Mouse (Mus musculus): ENCODE results near the gene Jmjd8.
"Not testable (repeated sequence)": the region's sequence is repeated elsewhere in the genome, so short reads cannot be mapped to it uniquely, and the experiment has no call there.

The Jmjd8 gene

DNA sequence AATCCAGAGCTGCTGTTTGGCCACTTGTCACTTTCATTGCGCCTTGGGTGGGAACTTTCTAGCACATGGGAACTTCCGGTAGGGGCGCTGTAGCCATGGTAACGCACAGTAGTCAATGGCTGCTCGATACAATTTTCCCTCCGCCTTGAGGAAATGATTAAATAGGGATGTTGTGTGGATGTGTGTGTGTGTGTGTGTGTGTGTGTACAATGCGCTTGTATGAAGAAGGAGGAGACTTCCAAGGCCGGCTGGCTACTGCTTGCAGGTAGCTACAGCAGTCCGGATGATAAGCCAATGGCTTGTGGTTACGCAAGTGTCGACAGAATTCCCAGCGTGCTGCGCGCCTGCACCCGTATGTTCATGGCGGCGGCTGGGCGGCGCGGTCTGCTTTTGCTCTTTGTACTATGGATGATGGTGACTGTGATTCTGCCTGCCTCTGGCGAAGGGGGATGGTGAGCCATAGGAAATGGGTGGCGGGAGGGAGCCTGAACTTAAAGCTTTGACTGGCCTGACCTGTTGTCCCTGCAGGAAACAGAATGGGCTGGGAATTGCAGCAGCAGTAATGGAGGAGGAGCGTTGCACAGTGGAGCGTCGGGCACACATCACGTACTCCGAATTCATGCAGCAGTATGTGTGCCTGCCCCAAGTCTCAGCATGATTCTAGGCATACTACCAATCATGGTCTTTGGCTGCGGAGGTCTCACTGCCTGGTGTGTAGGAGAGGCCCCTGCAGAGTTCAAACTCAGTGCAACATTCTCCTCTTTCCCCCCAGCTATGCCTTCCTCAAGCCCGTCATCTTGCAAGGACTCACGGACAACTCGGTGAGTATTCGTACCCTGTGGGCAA lies at the start of gene Jmjd8:
Jmjd8 (plus strand) TSS at position 156 of the 846 bp plus-strand sequence.
- DNase-seq (ENCODE audit: low spot score in 2 of 2): peak; percentile 79 to 80

DNA sequence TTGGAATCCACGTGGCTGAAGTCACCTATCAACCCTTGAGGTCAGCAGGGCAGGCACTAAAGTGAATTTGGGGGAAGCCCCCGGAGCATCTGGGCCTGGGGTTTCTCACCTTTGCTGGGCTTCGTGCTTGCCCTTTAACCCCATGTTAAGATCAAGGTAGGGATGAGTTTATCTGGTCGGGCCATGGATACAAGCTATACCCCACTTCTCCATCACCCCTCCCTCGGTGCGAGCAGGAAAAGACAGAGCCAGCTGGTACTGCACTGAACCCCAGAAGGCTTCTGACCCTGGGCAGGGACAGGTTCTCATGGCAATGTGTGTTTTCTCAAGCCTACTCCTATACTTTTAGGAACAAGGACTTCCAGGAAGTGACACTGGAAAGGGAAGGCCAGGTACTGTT lies 47.3 kb upstream of the Jmjd8 start:
- DNase-seq (ENCODE audit: low spot score in 2 of 2): no peak

DNA sequence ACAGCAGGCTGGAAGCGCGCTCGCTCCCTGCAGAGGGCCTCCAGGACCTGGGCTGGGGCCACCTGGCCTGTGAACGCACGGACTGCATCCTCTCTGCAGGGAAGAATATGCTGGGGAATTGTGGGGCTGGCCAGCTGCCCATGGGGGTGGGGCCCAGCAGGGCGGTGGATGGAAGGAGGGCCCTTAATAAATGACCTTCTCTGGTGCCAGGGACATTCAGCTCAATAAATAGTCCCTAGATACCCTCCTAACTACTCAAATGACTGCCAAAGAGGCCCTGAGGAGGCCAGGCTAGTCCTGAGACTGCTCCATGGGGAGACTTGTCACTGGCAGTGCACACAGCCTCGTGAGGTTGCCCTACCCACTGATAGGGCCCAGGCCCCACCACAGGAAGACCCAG lies 45.6 kb upstream of the Jmjd8 start:
- no peak for DNase-seq (ENCODE audit: low spot score in 2 of 2)

DNA sequence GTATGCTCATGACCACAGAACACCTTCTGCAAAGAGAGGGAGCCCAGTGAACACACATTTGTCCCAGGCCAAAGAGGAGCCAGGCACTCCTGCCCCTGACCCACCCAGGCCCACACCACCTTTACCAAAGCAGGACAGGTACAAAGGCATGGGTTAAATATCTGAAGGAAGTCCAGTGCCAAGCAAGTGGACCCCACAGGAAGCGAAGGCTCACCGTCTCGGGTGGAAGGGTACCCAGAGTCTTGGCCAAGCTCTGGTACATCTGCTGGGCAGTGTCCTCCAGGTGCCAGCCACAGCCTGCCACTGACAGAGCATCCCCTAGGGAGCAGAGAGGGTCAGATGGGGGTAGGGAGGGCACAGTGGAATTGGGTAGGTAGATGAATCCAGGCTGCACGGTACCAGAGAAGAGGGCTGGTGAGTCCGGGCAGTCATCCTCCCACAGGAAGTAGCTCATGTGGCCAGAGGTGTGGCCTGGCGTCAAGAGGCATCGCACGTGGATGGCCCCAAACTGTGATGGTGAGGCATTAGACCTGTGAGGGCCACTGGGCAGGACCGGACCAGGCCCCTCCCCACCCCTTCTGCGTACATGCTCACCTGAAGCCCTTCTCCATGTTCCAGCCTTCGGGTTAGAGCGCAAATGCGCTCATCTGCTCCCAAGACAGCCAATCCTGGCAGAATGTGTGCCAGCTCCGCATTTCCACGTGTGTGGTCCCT lies 44.6 kb upstream of the Jmjd8 start:
- no peak for DNase-seq (ENCODE audit: low spot score in 2 of 2)

DNA sequence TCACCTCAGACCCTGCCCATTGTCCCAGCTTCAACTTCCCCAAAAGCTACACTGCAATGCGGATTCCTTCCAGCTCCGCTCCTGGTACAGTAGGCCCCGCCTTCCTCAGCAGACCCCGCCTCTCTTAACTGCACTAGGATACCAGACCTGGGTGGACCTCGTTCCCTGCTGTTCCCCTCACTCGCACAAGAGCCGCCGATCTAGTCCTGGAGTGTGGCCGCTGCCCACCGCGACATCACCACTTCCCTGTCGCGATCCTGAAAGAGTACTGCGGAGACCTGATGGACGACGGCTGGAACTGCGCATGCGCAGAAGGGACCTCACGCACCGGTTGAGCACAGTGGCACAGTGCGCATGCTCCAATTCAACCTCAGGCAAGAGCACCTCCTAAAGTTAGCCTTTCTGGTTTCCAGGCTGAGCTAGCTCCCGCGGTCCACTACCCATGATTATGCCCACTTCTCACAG lies 43.4 kb upstream of the Jmjd8 start, which contains the start of gene Haghl:
Haghl (minus strand) TSS at position 393 of the 465 bp plus-strand sequence.
- peak; percentile 93 to 96 for DNase-seq (ENCODE audit: low spot score in 2 of 2)

DNA sequence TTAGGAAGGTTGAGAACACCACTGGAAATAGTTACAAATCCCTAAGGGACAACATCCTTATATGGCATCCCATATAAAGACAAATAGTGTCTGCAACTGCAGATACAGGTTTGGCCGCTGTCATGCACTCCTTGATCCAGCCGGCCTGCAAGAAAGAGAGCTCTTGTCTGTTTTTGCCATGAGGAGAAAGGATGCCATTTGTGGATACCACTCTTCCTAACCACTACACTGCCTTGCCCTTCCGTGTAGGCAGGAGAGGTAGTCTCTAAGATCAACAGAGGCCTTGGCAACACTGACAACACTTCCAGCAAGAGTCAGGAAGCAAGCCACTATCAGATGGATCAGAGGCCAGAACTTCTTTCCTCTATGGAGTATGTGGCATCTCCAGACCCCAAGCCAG lies 42.4 kb upstream of the Jmjd8 start, which contains the start of gene Ccdc78:
Ccdc78 (plus strand) TSS at position 301 of the 400 bp plus-strand sequence.
- no peak for DNase-seq (ENCODE audit: low spot score in 2 of 2)

DNA sequence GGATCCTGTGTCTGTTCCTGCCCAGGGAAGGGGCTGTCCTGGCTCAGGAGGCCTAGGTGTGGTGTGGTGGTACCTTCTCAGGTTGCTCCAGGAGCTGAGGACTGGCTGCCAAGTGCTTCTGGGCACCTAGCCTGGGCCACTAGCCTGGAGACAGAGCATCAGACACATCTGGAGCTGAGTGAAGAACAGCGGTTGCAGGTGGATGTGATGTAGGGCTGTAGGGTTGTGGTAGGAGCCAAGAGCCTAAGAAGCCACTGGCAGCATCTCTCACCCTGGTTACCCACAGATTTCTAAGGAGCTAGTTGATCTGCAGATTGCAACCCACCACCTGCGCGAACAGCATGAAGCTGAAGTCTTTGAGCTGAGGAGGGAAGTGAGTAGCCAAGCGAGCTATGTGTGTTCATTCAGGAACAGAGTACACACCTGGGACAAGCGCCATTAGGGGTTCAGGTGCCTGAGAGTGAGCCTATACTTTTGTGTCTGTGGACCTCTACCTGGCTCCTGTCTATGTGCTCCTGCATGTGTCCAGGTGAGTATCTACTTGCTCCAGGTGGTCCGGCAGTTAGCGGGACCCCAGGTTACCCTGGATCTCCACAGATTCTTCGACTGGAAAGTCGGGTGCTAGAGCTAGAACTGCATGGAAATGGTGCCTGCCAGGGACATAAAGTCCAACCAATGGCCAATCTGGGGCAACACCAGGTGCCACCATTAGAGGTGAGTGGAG lies 41.7 kb upstream of the Jmjd8 start:
- no peak for DNase-seq (ENCODE audit: low spot score in 2 of 2)

DNA sequence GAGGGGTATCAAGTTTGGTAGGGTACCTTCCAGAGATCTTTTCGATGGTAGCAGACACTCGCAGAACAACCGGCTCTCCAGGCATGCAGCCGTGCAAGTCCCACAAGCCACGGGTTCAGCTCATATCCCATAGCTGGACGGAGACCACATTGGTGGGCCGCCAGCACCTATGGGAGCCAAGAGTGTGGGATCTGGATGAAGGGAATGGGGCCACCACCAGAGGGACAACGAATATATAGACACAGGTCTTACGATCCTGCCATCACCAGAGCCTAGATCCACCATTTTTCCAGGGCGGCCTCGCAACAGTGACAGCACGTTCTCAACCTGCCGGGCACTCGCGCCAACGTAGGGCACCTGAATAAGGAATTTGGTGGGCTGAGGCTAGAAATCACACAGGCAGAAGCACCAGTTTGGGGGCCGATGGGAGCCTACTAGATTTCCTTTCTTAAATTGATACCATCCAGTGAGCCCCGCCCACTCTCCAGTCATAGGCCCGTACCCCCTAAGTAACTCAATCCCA lies 37.3 kb upstream of the Jmjd8 start:
- DNase-seq (ENCODE audit: low spot score in 2 of 2): no peak

DNA sequence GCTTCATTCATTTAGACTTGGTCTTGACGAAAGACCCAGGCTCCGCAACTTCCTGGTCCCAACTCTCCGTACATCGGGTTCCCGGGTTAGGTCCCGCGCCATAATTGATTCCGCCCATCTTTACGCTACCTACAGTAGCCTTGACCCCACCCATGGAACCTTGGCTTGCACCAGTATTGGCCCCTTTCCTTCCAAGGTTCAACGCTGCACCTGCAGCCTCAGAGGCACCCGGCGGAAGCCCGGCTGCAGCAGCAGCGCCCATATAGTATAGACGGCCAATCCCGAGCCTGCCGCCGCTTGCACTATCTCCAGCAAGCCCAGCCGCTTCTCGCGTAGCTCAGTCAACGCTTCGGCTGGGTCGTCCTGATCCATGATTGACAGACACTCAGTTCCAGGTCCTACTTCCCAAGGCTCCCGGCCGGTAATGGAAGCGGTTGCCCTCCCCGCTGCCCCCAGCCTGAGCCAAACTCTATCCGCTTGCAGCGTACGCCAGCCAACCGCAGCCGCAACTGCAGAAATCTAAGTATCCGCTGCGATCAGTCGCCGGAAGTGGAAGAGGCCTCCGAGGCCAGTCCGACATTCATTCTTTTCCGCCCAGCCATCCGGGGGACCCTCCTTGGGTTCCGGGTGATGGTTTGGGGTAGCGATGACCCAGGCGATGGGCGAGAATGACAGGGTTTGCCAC lies 36.7 kb upstream of the Jmjd8 start:
- peak; percentile 74 to 79 for DNase-seq (ENCODE audit: low spot score in 2 of 2)

DNA sequence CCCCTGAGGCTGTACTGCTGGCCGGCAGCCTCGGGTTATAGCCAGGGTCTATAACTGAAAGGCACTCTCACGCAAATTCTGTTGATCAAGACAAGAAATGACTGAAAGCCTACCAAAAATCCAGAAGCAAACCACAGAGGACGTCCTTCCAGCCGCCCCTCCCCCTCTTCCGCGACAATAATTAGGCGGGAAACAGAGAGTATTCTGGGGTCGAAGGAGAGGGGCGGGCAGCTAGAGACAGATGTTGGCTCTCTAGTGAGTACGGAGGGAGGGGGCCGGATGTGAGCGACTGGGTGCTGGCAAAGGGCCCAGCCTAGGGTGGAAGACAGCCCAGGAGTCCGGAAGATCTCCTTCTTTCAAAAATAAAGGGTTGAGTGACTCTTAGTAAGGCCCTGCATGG lies 36.1 kb upstream of the Jmjd8 start, which contains the start of gene Fam173a:
Fam173a (minus strand) TSS at position 287 of the 400 bp plus-strand sequence.
- peak; percentile 69 to 77 for DNase-seq (ENCODE audit: low spot score in 2 of 2)

DNA sequence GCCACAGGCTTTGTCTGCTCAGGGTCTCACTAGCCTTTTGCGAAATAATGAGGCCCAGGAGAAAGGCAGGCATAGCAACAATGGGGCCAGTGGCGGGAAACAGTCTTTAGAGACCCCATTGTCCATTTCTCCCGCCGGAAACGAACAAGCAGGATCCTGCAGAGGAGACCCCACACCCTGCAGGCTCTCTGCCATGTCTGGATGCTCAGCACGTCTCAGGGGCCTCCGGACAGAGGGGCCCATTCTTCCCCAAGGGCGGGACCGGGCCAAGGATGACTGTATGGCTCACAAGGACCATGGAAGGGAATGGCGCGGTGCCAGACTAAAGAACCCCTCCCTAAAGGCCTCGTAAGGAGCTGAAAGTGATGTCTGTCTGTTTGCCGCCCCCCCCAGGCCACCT lies 34.5 kb upstream of the Jmjd8 start:
- DNase-seq (ENCODE audit: low spot score in 2 of 2): no peak

DNA sequence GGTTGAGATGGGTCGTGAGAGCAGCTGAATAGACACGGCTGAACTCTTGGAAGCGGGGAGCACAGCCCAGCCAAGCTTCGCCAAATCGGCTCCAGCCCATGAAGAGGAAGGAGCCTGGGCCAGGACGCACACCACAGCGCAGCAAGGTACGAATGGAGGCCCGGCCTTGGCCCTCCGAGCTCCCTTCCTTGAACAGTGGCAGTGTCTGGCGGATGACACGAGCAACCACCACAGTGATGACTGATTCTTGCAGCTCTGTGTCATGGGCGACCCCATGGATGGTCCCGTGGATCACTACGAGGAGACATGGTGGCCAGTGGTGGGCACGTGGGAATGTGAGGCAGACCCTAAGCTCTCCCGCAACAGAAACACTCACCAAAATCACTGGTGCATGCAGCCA lies 33.7 kb upstream of the Jmjd8 start:
- no peak for DNase-seq (ENCODE audit: low spot score in 2 of 2)

DNA sequence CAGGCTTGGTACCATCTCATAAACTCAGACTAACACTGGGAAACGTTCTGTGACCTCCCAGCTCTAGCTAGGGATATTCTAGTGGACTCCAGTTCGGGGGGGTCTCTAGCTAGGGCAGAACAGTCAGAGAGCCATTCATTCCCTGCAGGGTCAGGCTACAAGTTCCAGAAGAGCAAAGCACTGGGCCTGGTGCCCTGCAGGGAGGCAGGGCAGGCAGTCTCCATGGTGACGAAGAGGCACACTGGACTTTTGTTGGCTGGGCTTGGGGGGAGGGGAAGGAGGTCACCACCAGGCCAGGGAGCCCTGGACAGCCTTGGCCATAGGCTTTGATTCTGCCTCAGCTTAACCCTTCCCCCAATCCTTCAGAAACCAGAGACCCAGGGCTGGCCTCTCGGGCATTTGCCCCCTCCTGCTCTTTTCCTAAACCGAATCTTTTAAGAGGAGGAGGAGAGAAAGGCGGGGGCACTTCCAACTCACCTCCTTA lies 33.0 kb upstream of the Jmjd8 start, which contains the start of gene AC134908.4:
AC134908.4 (minus strand) TSS at position 51 of the 484 bp plus-strand sequence.
- DNase-seq (ENCODE audit: low spot score in 2 of 2): no peak

DNA sequence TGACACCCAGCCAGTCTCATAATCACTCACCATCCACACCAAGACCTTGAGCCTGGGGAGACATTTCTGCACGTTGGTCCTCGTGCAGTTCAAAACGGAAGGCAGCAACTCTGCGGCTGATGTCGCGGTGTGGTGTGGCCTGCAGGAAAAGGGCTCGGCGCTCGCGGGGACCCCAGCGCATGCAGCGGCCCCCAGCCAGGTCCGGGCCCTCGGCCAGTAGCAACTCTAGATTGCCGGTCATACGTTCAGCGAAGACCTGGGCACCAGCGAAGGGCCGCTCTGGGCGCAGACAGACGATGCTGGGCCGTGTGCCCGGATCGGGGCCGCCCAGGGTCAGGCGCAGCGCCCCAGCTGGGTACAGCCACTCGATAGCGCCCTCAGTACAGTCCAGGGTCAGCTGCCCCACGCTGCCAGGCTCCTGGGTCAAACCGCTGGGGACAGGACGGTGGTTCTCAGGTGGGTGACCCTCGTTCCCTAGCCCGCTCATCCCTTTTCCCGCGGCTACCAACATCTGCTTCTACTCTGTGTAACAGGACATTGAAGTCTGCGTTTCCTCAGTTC lies 32.4 kb upstream of the Jmjd8 start:
- DNase-seq (ENCODE audit: low spot score in 2 of 2): no peak

DNA sequence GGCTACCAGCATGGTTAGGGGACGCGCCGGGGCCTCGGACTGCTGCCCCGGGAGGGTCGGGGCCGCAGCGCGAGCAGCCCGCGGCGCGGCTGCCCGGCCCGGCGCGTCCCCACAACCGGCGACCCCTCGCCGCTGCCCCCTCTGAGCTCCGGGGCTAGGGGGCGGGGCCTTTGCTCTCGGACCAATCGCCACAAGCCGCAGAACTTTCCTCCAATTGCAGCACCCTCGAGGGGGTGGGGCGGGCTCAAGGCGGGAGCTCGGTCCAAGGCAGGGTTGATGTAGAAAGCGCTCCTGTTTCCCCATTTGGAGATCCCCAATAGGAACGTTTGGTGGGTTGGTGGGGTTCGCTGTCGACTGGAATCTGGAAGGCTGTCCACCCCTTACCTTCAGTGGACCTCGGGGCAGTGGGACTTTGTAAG lies 31.7 kb upstream of the Jmjd8 start, which contains the start of gene Metrn:
Metrn (minus strand) TSS at position 186 of the 419 bp plus-strand sequence.
- DNase-seq (ENCODE audit: low spot score in 2 of 2): peak in 1 of 2 experiments; percentile 75

DNA sequence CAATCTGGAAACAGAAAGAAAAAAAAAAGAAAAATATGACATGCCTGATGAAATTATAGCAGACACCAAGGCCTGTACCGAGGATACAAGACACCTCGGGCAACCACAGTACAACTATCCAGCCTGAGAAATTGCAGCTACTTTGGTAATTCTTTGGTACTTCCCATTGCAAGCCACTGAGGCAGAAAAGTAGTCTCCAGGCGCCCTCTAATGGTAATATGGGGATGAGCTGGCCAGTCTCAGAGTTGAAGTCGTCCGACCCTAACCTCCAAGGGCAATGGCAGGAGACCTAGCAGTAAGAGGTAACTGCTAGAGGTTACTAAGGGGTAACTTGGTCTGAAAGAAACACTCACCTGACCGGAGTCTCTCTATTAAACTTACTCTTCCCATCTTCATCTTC lies 27.6 kb upstream of the Jmjd8 start:
- DNase-seq (ENCODE audit: low spot score in 2 of 2): peak in 1 of 2 experiments; percentile 61

DNA sequence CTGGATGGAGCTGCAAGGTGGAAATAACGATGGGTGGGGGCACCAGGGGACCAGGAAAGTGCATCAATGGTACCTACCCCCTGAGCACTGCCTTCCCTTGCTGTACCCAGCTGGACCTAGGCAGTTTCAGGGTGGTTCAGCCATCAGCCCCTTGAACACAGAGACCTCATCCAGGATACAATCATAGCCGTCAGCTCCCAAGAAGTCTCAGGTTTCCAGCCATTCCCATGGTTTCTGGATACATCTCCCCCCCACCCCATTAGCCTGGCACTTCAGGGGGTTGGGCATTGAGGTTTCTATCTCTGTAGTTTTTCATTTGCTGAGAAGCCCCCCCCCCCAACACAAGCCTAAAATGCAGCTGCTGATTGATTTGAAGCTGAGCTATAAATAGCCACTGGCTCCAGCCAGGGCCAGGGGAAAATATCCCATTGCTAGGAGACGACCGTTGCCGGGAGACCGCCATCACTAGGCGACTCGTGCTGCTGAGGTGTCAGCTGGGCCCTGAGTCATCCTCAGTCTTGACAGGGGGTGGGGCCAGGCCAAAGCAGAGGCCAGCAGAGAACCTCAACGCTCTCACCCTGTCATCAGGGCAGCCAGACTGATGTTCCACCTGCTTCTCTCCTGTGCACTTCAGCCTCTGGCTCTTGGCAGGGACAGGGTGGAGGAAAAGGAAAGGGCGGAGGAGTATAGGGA lies 25.7 kb upstream of the Jmjd8 start:
- DNase-seq (ENCODE audit: low spot score in 2 of 2): peak; percentile 74 to 88

DNA sequence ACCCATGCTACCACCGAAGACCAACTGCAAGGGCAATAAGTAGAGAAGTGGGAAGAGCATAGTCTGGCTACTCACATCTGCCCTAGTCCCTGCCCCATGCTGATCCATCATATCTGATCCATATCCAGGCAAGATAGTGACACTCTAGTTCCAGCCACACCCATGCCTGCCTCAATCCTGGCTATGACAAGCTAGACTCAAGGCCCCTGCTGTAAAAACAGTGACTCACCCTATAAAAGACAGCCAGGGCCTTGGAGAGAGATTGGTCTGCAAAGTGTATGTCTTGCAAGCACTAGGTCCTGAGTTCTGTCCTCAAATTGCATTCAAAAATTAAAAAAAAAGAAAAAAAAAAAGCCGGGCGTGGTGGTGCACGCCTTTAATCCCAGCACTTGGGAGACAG lies 22.2 kb upstream of the Jmjd8 start:
- no peak for DNase-seq (ENCODE audit: low spot score in 2 of 2)

DNA sequence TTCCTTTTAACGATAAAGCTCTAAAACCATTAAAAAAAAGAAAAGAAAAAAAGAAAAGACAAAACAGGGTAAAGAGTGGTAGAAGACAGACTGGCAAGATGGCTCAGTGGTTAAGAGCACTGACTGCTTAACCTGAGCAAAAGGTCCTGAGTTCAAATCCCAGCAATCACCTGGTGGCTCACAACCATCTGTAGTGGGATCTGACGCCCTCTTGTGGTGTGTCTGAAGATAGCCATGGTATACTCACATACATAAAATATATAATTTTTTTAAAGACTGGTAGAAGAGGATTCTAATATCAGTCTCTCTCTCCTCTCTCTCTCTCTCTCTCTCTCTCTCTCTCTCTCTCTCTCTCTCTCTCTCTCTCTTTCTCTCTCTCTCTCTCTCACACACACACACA lies 21.2 kb upstream of the Jmjd8 start:
- DNase-seq (ENCODE audit: low spot score in 2 of 2): not testable (repeated sequence)

DNA sequence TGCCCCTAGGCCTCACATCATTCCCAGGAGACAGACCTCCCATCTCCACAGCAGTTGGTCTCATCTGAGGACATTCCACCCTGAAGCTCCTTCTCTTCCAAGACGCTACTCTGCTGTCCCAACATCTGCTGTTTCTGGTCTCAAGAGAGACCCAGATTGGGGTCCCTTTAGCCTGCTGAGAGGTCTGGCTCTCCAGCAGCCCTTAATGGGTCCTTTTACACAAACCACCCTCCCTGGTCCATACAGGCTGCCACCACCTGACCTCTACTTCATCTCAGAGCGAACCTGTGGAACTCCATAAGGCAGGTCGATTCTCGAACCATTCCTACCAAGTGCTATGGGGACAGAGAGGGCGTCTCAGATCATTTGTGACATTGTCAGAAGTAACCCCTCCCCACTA lies 20.6 kb upstream of the Jmjd8 start:
- DNase-seq (ENCODE audit: low spot score in 2 of 2): no peak
